16 mouse cellular contexts compared by ENCODE assay signal in the genomic region with DNA sequence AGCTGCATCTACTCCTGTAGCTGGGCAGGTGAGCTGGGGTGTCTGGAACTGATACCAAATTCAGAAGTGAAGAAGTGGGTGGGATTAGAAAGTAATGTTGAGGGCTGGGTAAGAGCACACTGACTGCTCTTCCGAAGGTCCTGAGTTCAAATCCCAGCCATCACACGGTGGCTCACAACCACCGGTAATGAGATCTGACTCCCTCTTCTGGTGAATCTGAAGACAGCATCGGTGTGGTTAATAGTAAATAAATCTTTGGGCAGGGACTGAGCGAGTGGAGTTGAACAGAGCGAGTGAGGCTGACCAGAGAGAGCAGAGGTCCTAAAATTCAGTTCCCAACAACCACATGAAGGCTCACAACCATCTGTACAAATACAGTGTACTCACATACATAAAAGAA. TPM values are rescaled to one million over a fixed set of nuclear protein-coding genes. Genes with fewer than 3 reads are reported as not detected.
"Had no signal": no experiment of that assay in that cellular context is flagged by ENCODE, and none has a peak within 500 bp of the region (broad histone marks: within the 10 kb centered on the region; RNA-seq: fewer than 3 reads in every experiment).

No protein-coding gene starts in this region.

- H3K4me3 ChIP-seq: limb, embryonic 13.5 days; midbrain, embryonic 15.5 days; neural tube, embryonic 13.5 days; stomach, embryonic 15.5 days had no signal

- H3K36me3 ChIP-seq: limb, embryonic 13.5 days; stomach, embryonic 15.5 days had no signal

- H3K27ac ChIP-seq: limb, embryonic 13.5 days; midbrain, embryonic 15.5 days; neural tube, embryonic 13.5 days; stomach, embryonic 15.5 days had no signal

- H3K9me3 ChIP-seq: limb, embryonic 13.5 days; midbrain, embryonic 15.5 days; neural tube, embryonic 13.5 days; stomach, embryonic 15.5 days had no signal

- H3K9ac ChIP-seq: limb, embryonic 13.5 days; lung, embryonic 14.5 days; midbrain, embryonic 15.5 days; neural tube, embryonic 13.5 days; stomach, embryonic 15.5 days had no signal

- H3K4me2 ChIP-seq: limb, embryonic 13.5 days; liver, embryonic 11.5 days; lung, embryonic 14.5 days; midbrain, embryonic 11.5 days; midbrain, embryonic 15.5 days; neural tube, embryonic 13.5 days; stomach, embryonic 15.5 days had no signal

- ATAC-seq: midbrain, embryonic 15.5 days had no signal

- DNase-seq: kidney, adult 11 months; kidney, postnatal 14 days; layer of hippocampus, postnatal 36 days; lung, embryonic 14.5 days; lung, postnatal 10 days; lung, postnatal 4 days; right cerebral cortex, postnatal 14 days; thymus, adult 18-20 months; thymus, postnatal 14 days had no signal

RNA-seq across cellular contexts. Expression of a gene that starts 25.6 kb away (rescaled TPM):
- polyA plus RNA-seq: liver, embryonic 16.5 days had no signal
